Mouse (Mus musculus) heart, embryonic 12.5 days (tissue): ENCODE measurements at regions not wholly inside any gene's neighbourhood (a gene's known extent, or its start where the extent isn't known, plus 50 kb on each side); places are given as distances from the start of the nearest gene placed in this dataset.

ENCODE experiments used
- ATAC-seq: fragments of 200-750 bp; cut with Nextera tagmentation; 2 replicates; pipeline ENCODE4 v1.8.0; 2017; ENCODE audit warnings: moderate TSS enrichment, moderate library complexity; ENCODE audit not compliant: insufficient number of reproducible peaks, low FRiP score
- H3K27ac ChIP-seq: fragments of 300-500 bp; sonication (generic); 2 replicates; pipeline ENCODE4 v1.5.1; 2016; ENCODE audit warnings: mild to moderate bottlenecking, moderate library complexity; ENCODE audit not compliant: poor library complexity, severe bottlenecking
- H3K27me3 ChIP-seq: fragments of 300-500 bp; sonication (generic); replicated peaks from 2 replicates; pipeline ENCODE4 v1.6.1; 2016; ENCODE audit warnings: mild to moderate bottlenecking, moderate library complexity
- H3K36me3 ChIP-seq: fragments of 300-500 bp; sonication (generic); 2 replicates; pipeline ENCODE4 v1.6.1; 2016; ENCODE audit warnings: mild to moderate bottlenecking, moderate library complexity
- H3K4me1 ChIP-seq: fragments of 300-500 bp; sonication (generic); replicated peaks from 2 replicates; pipeline ENCODE4 v1.6.1; 2016; ENCODE audit warnings: mild to moderate bottlenecking
- H3K4me2 ChIP-seq: fragments of 300-500 bp; sonication (generic); 2 replicates; pipeline ENCODE4 v1.6.1; 2016; ENCODE audit warnings: mild to moderate bottlenecking, moderate library complexity
- H3K4me3 ChIP-seq: fragments of 300-500 bp; sonication (generic); 2 replicates; pipeline ENCODE4 v1.5.1; 2016; ENCODE audit warnings: mild to moderate bottlenecking
- H3K9ac ChIP-seq: fragments of 300-500 bp; sonication (generic); 2 replicates; pipeline ENCODE4 v1.6.1; 2016; ENCODE audit warnings: mild to moderate bottlenecking, moderate library complexity
- H3K9me3 ChIP-seq: fragments of 300-500 bp; sonication (generic); replicated peaks from 2 replicates; pipeline ENCODE4 v1.6.1; 2016; ENCODE audit warnings: mild to moderate bottlenecking, moderate library complexity
- WGBS: fragments of 180-500 bp; shearing (Covaris S2); methylation state at CpG from one replicate; pipeline ENCODE4 v1.1.7; 2016; 5-methylcytosine and 5-hydroxymethylcytosine counted together

DNA sequence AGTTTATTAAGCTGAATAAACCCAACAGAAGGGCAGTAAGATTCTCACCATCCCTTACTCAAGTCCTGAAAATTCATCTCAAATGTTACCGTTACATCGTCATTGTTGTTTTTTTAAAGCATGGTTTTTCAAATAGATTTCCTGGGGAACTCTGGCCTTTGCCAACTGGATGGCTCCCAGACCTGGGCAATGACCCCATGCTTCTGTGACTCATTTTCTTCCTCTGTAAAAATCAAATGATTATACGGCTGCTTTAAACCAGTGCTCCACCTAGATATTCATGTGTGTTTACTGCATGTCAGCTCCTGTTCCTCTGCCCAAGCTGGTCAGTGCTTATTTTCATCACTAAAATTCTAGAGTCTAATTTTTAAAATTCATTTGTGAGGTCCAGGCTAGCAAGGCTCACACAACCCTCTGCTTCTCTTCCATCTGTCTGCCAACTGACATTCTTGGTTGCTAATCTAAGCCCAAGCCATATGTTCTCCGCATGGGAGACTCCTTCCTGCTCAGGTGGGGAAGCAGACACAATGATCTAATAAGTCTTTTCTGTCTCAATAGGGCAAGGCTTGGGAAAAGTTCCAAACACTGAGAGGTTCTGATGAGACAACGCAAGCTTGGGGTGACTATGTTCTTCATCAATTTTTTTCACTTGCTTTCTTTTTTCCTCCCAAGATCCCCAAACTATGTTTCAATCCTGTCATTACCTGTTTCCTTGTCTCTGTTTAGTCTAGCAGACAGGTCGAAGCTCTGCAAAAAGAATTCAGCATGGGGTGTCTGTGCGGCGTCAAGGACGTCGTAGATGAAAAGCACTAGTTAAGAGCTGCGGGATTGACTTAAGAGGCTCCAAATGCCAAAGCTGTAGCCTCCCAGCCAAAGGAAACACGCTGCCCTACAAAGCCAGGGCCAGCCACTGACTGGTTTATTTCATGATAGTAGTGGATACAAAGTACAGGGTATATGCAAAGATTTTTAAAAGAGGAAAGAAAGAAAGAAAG lies 594.7 kb downstream of the Efna5 start:
- no peaks in the 10 kb centered on the region for H3K36me3 ChIP-seq
- WGBS: 42% methylated on average over 12 of the region's 12 CpGs
- no peak overlapping the region for H3K27ac ChIP-seq
- no peak overlapping the region for H3K9ac ChIP-seq
- H3K4me2 ChIP-seq: peak overlapping the region; percentile 21
- no peak overlapping the region for H3K4me3 ChIP-seq
- H3K4me1 ChIP-seq: 0 out of 2 replicates have a peak, but pooled peaks cover 4% of the 10 kb centered on the region
- no peaks in the 10 kb centered on the region for H3K27me3 ChIP-seq
- H3K9me3 ChIP-seq: no peaks in the 10 kb centered on the region
- no peak for ATAC-seq

DNA sequence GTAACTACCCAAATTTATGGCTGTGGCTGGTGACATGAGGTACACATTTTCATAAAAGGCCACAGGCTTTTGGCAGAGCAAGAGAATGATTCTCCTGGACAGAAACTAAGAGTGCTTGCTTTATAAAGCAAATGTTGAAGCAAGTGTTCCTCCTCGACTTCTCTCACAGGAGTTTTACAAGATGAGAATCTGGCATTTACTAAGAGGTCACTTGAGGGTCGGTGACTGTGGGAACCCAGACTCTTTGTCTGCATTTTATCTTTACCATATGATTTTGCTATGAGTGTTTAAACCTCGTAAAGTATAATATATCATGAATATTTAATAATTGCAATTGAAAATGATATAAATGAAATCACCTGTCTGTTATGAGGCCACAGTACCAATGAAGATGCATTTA lies 600.9 kb downstream of the Efna5 start:
- H3K27ac ChIP-seq: no peak overlapping the region
- no peak overlapping the region for H3K4me3 ChIP-seq
- ATAC-seq: no peak
- H3K27me3 ChIP-seq: no peaks in the 10 kb centered on the region; the same call in 1 of the 2 replicates
- no peak overlapping the region for H3K9ac ChIP-seq
- H3K9me3 ChIP-seq: no peaks in the 10 kb centered on the region
- no peak overlapping the region for H3K4me2 ChIP-seq
- WGBS: 38% methylated on average over 3 of the region's 3 CpGs
- H3K4me1 ChIP-seq: no peaks in the 10 kb centered on the region; the same call in 1 of the 2 replicates
- no peaks in the 10 kb centered on the region for H3K36me3 ChIP-seq

DNA sequence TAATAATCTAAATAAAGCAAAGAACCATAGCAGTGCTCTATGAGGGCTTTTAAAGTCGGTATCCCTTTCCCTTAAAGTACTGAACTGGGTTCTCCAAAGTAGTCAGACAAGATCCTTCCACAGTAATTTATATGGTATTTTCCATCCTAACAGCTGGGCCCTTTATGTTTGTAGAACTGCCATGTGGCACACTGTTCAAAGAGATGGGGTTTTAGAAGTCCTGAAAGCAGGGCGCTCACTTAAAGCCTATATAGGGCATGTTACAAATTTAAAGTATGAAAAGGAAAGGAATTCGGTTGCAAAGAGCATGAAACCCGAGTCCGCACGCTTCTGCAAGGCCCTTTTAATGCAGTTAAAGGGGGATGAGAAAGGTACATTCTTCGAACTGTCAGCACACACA lies 609.7 kb downstream of the Efna5 start:
- 69% methylated on average over 7 of the region's 7 CpGs for WGBS
- H3K4me2 ChIP-seq: no peak overlapping the region
- H3K4me3 ChIP-seq: no peak overlapping the region
- H3K36me3 ChIP-seq: no peaks in the 10 kb centered on the region
- no peaks in the 10 kb centered on the region for H3K27me3 ChIP-seq
- H3K9ac ChIP-seq: no peak overlapping the region
- no peak overlapping the region for H3K27ac ChIP-seq
- no peaks in the 10 kb centered on the region for H3K4me1 ChIP-seq
- no peak for ATAC-seq
- H3K9me3 ChIP-seq: no peaks in the 10 kb centered on the region

DNA sequence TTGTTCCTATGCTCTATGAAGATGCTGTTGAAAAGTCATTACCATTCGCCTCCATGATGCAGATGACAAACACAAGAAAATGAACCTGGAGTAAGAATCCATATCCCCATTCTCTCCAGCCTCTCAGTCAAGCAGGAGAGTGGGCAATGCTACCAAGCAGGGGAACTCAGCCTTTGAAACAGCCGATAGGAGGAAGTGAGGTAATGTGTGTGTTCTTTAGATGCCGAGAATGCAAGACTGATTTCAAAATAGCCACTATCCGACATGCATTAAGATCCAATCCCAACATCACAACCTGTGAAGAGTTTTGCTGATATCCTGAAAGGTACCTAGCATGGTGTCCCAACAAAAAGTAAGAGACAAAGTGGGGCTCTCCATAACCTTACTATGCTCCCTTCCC lies 611.8 kb downstream of the Efna5 start:
- Histone ChIP-seq H3K4me2 (no peak overlapping the region), H3K9ac (no peak overlapping the region), H3K4me1 (no peaks in the 10 kb centered on the region), H3K27me3 (no peaks in the 10 kb centered on the region), H3K4me3 (no peak overlapping the region), H3K9me3 (no peaks in the 10 kb centered on the region), H3K27ac (no peak overlapping the region), H3K36me3 (no peaks in the 10 kb centered on the region)
- no peak for ATAC-seq
- 78% methylated on average over 4 of the region's 4 CpGs for WGBS

DNA sequence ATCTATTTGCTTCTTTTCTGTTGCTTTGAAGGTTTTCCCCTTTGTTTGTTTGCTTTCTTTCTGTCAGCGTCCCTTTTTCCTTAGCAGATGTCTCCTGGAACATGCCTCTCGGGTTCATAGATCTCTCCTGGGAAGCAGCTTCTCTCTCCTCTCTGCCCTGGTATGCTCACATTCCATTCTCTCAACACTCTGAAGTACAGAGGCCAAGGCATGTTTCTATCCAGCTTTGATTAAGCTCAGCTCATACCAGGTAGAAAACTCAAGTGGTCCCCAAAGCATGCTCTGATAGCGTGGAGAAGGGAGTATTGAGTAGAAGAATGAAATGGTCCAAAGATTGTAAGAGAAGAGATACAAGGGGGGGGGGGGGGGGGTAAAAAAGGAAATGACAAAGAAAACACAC lies 627.7 kb downstream of the Efna5 start:
- no peak overlapping the region for H3K27ac ChIP-seq

DNA sequence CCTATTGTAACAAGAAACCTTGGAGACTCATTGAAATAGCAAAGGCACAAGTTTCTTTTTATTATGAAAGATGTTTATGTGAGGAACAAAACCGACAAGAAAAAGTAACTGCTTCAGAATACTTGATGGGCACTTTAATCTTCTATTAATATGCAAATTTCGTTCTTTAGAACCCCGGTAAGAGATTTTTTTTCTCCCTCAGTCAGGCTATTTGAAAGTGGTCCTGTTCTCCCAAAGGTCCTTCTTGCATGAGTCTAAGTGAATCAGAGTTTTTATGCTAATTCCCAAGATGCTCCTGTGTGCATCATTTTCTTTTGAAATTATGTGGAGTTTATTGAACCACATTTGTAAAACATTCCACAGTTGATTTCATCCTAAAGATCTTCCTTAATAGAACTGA lies 633.1 kb downstream of the Efna5 start:
- Histone ChIP-seq H3K4me3 (no peak overlapping the region), H3K27me3 (no peaks in the 10 kb centered on the region), H3K36me3 (no peaks in the 10 kb centered on the region), H3K27ac (no peak overlapping the region), H3K9ac (no peak overlapping the region), H3K4me2 (no peak overlapping the region), H3K9me3 (no peaks in the 10 kb centered on the region), H3K4me1 (0 out of 2 replicates have a peak, but pooled peaks cover under 1% of the 10 kb centered on the region)
- 38% methylated on average over 3 of the region's 3 CpGs for WGBS
- ATAC-seq: no peak

More for the DNA sequence above, 627.7 kb downstream of the Efna5 start:
- Histone ChIP-seq H3K4me3 (no peak overlapping the region), H3K9me3 (no peaks in the 10 kb centered on the region), H3K9ac (no peak overlapping the region), H3K27me3 (no peaks in the 10 kb centered on the region), H3K36me3 (no peaks in the 10 kb centered on the region), H3K4me2 (no peak overlapping the region), H3K4me1 (peaks cover 10% of the 10 kb centered on the region; the same call in 1 of the 2 replicates)
- ATAC-seq: no peak
- 21% methylated on average over 3 of the region's 3 CpGs for WGBS

DNA sequence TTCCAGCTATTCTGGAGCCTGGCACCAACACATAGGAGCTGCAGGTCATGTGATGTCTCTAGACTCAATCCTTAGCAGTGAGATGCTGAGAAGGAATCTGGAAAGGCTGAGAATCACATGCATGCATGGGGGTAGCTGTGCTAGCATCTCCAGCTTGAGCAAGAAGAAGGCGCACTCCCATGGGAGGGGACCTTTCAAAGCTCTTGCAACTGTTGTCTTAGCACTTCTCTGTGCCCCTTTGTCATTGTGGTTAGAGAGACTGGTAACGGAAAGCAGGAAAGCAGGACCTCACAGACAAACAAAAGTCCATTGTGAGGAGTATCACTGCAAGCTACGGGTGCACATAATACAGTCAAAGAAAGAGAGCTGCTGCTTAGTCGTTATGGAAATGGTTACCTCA lies 634.5 kb downstream of the Efna5 start:
- Histone ChIP-seq H3K27ac (no peak overlapping the region), H3K27me3 (no peaks in the 10 kb centered on the region), H3K4me2 (no peak overlapping the region), H3K4me3 (no peak overlapping the region), H3K9ac (no peak overlapping the region), H3K36me3 (no peaks in the 10 kb centered on the region), H3K9me3 (no peaks in the 10 kb centered on the region), H3K4me1 (no peaks in the 10 kb centered on the region)
- ATAC-seq: no peak
- WGBS: 55% methylated on average over 4 of the region's 4 CpGs

DNA sequence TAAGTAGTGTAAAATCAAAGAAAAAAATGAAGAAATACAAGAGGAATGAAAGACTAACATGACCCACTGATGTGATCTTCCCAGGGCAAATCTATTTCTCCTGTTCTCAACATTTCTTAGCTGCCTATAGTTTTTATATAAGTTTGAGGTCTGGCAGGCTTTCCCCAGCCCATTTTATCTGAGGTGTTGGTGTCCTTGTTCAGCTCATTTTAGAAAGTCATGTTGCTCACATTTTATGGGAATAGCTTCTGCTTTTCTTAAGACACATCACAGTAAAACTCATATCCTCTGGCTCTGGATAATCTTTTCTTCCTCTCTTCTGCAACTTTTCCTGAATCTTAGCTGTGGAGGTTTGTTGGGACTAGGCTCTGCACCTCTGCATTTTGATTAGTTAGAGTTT lies 650.2 kb downstream of the Efna5 start:
- Histone ChIP-seq H3K27ac (no peak overlapping the region), H3K9me3 (no peaks in the 10 kb centered on the region), H3K27me3 (no peaks in the 10 kb centered on the region), H3K4me3 (no peak overlapping the region), H3K9ac (no peak overlapping the region), H3K4me2 (no peak overlapping the region), H3K4me1 (no peaks in the 10 kb centered on the region), H3K36me3 (no peaks in the 10 kb centered on the region)
- no peak for ATAC-seq

DNA sequence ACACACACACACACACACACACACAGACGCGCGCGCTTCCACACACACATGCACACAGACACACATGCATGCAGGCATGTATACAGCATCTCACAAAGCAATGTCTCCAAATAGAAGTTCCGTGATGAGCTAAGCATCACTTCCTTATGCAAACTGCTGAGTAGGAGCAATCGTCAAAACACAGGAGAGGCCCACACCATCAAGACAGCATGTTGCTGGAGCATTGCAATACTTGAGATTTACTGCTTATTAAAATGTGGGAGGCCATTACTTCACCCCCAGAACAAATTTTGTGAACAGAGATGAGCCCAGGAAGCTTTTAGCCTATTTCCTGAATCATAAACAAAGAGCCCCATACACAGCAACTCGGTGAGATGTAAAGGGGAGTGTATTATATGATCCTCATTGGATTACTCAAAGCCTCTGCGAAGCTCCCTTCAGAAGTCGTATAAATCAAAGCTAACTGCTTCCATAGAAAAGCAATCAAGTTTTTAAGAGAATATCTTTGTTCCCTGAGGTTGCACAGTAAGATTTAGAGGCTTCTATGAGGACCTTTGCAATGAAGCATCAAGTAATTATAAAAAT lies 670.6 kb downstream of the Efna5 start:
- Histone ChIP-seq H3K27me3 (no peaks in the 10 kb centered on the region), H3K4me3 (no peak overlapping the region), H3K9me3 (no peaks in the 10 kb centered on the region), H3K9ac (no peak overlapping the region), H3K4me1 (no peaks in the 10 kb centered on the region), H3K27ac (no peak overlapping the region), H3K36me3 (no peaks in the 10 kb centered on the region), H3K4me2 (no peak overlapping the region)
- WGBS: 86% methylated on average over 9 of the region's 9 CpGs
- no peak for ATAC-seq

DNA sequence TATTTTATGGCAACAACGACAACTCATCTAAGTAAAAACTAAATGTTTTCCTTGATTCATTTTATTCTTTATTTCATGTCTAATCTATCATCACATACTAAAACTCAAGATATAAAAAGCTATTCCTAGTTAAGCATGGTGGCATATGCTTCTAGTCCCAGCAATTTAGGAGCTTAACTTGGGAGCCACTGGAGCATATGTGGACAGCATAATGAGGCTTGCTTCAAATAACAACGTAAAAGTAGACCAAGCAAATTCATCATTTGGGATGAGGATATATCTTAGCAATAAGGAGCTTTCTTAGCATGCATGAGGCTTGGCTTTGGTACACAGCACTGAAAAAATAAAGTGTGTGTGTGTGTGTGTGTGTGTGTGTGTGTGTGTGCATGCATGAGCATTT lies 678.5 kb downstream of the Efna5 start:
- Histone ChIP-seq H3K27me3 (no peaks in the 10 kb centered on the region), H3K27ac (no peak overlapping the region), H3K36me3 (no peaks in the 10 kb centered on the region), H3K4me2 (no peak overlapping the region), H3K9ac (no peak overlapping the region), H3K4me1 (no peaks in the 10 kb centered on the region), H3K4me3 (no peak overlapping the region), H3K9me3 (no peaks in the 10 kb centered on the region)
- no peak for ATAC-seq
- WGBS: 89% methylated on average over 2 of the region's 2 CpGs

DNA sequence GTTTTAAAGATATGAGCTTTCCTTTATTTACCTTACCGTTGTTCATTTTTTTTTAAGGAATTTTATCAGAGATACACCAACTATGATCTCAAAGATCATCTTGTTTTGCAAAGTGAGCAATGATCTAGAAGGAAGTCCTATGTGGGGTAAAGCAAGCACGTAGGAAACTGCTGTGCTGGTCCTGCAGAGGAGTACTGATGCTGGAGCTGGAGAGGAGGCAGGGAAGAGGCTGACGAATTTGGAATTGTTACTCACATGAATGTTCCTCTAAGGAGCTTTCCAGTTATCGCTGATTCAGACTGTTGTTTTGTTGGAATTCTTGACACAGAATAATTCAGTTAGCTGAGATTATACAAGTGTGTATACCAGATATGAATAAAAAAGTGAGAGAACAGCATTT lies 680.6 kb downstream of the Efna5 start:
- H3K4me2 ChIP-seq: no peak overlapping the region
- no peaks in the 10 kb centered on the region for H3K27me3 ChIP-seq
- no peaks in the 10 kb centered on the region for H3K36me3 ChIP-seq
- no peak overlapping the region for H3K9ac ChIP-seq
- ATAC-seq: no peak
- H3K4me1 ChIP-seq: no peaks in the 10 kb centered on the region
- H3K9me3 ChIP-seq: no peaks in the 10 kb centered on the region
- no peak overlapping the region for H3K27ac ChIP-seq
- 74% methylated on average over 4 of the region's 4 CpGs for WGBS
- no peak overlapping the region for H3K4me3 ChIP-seq
